Comparison of ENCODE assay signal across 18 mouse cellular contexts in genomic region chr1:73547877-73548276, GRCm38 (mm10).
A peak's percentile ranks its signal among the peaks of the same experiment; 100 is the strongest.
DNase-seq lines count a peak whose midpoint lies in the region; ATAC-seq lines count a peak whose summit lies in the region.
"Had no signal": no experiment of that assay in that cellular context is flagged by ENCODE, and none has a peak within 500 bp of the region (broad histone marks: within the 10 kb centered on the region; RNA-seq: fewer than 3 reads in every experiment).

No protein-coding gene starts in this region.

- no peak for DNase-seq in forebrain, embryonic 11.5 days (ENCODE audit: low spot score)
- DNase-seq in midbrain, embryonic 14.5 days = peak; percentile 47
- DNase-seq in midbrain, embryonic 10.5 days (ENCODE audit: low spot score) = no peak
- peak; percentile 69 for DNase-seq in forebrain, embryonic 14.5 days (ENCODE audit: low spot score)
- DNase-seq in thymus, postnatal 10 days (ENCODE audit: low spot score in 2 of 2) = no peak
- DNase-seq in gastrocnemius, postnatal 25 days = no peak
- DNase-seq: adrenal gland, postnatal 14 days; B cell, adult 2 months; kidney, postnatal 10 days; liver, embryonic 13.5 days; right cerebral cortex, adult 18-20 months had no signal

- no peak overlapping the region for H3K27ac ChIP-seq in forebrain, embryonic 13.5 days
- H3K27ac ChIP-seq in forebrain, embryonic 11.5 days (ENCODE audit: low read depth, low read length) = no peak overlapping the region
- H3K27ac ChIP-seq in midbrain, embryonic 14.5 days (replicated peaks; ENCODE audit: low read depth, low read length) = 0 out of 2 replicates have a peak overlapping the region, but pooled peaks have one; percentile 42
- H3K27ac ChIP-seq in midbrain, embryonic 10.5 days (replicated peaks) = no peak overlapping the region
- no peak overlapping the region for H3K27ac ChIP-seq in forebrain, embryonic 14.5 days (ENCODE audit: low read depth, low read length)
- H3K27ac ChIP-seq in neural tube, embryonic 15.5 days (replicated peaks) = 0 out of 2 replicates have a peak overlapping the region, but pooled peaks have one; percentile 48
- H3K27ac ChIP-seq: embryonic facial prominence, embryonic 12.5 days; heart, embryonic 15.5 days; limb, embryonic 10.5 days; liver, embryonic 13.5 days; neural tube, embryonic 12.5 days had no signal

- H3K9me3 ChIP-seq in forebrain, embryonic 13.5 days (replicated peaks) = no peaks in the 10 kb centered on the region
- no peaks in the 10 kb centered on the region for H3K9me3 ChIP-seq in forebrain, embryonic 11.5 days (ENCODE audit: control insufficient read depth, low read length)
- no peaks in the 10 kb centered on the region for H3K9me3 ChIP-seq in midbrain, embryonic 14.5 days (ENCODE audit: control insufficient read depth, low read length)
- H3K9me3 ChIP-seq in midbrain, embryonic 10.5 days (replicated peaks) = no peaks in the 10 kb centered on the region
- no peaks in the 10 kb centered on the region for H3K9me3 ChIP-seq in forebrain, embryonic 14.5 days (replicated peaks; ENCODE audit: control insufficient read depth, low read length)
- no peaks in the 10 kb centered on the region for H3K9me3 ChIP-seq in neural tube, embryonic 15.5 days (replicated peaks)
- H3K9me3 ChIP-seq: embryonic facial prominence, embryonic 12.5 days; heart, embryonic 15.5 days; limb, embryonic 10.5 days; liver, embryonic 13.5 days; neural tube, embryonic 12.5 days had no signal

- peak; percentile 92 for ATAC-seq in forebrain, embryonic 13.5 days
- ATAC-seq in forebrain, embryonic 11.5 days (replicated peaks; ENCODE audit: low FRiP score) = no peak
- no peak; the same call in 1 of the 2 replicates for ATAC-seq in midbrain, embryonic 14.5 days (ENCODE audit: low FRiP score, low TSS enrichment)
- ATAC-seq in forebrain, embryonic 14.5 days = peak; percentile 81
- ATAC-seq in neural tube, embryonic 15.5 days (ENCODE audit: low FRiP score) = no peak
- ATAC-seq: lung, postnatal 0 days had no signal

- 59% methylated on average over 3 of the region's 3 CpGs for WGBS in forebrain, embryonic 13.5 days
- WGBS in forebrain, embryonic 11.5 days = 74% methylated on average over 3 of the region's 3 CpGs
- WGBS in midbrain, embryonic 14.5 days = 69% methylated on average over 3 of the region's 3 CpGs
- WGBS in midbrain, embryonic 10.5 days = 86% methylated on average over 3 of the region's 3 CpGs
- 42% methylated on average over 3 of the region's 3 CpGs for WGBS in forebrain, embryonic 14.5 days
- WGBS in neural tube, embryonic 15.5 days = 50% methylated on average over 3 of the region's 3 CpGs

- H3K27me3 ChIP-seq in forebrain, embryonic 13.5 days = no peaks in the 10 kb centered on the region
- no peaks in the 10 kb centered on the region for H3K27me3 ChIP-seq in forebrain, embryonic 11.5 days (ENCODE audit: control insufficient read depth, insufficient read depth, low read length)
- no peaks in the 10 kb centered on the region for H3K27me3 ChIP-seq in midbrain, embryonic 14.5 days (ENCODE audit: control insufficient read depth, insufficient read depth, low read length)
- no peaks in the 10 kb centered on the region for H3K27me3 ChIP-seq in midbrain, embryonic 10.5 days (ENCODE audit: low read depth, poor library complexity, severe bottlenecking)
- H3K27me3 ChIP-seq in forebrain, embryonic 14.5 days (replicated peaks; ENCODE audit: control insufficient read depth, insufficient read depth, low read length) = no peaks in the 10 kb centered on the region
- no peaks in the 10 kb centered on the region for H3K27me3 ChIP-seq in neural tube, embryonic 15.5 days (replicated peaks)
- H3K27me3 ChIP-seq: embryonic facial prominence, embryonic 12.5 days; heart, embryonic 15.5 days; liver, embryonic 13.5 days; neural tube, embryonic 12.5 days had no signal

- H3K36me3 ChIP-seq in forebrain, embryonic 13.5 days (ENCODE audit: poor library complexity, severe bottlenecking) = no peaks in the 10 kb centered on the region
- H3K36me3 ChIP-seq in forebrain, embryonic 11.5 days (ENCODE audit: control insufficient read depth, insufficient read depth, low read length) = no peaks in the 10 kb centered on the region
- no peaks in the 10 kb centered on the region for H3K36me3 ChIP-seq in midbrain, embryonic 14.5 days (ENCODE audit: control insufficient read depth, insufficient read depth, low read length)
- no peaks in the 10 kb centered on the region for H3K36me3 ChIP-seq in midbrain, embryonic 10.5 days
- no peaks in the 10 kb centered on the region for H3K36me3 ChIP-seq in forebrain, embryonic 14.5 days (ENCODE audit: control insufficient read depth, insufficient read depth, low read length)
- H3K36me3 ChIP-seq in neural tube, embryonic 15.5 days = no peaks in the 10 kb centered on the region
- H3K36me3 ChIP-seq: embryonic facial prominence, embryonic 12.5 days; heart, embryonic 15.5 days; limb, embryonic 10.5 days; liver, embryonic 13.5 days; neural tube, embryonic 12.5 days had no signal

- H3K9ac ChIP-seq in forebrain, embryonic 13.5 days = no peak overlapping the region
- no peak overlapping the region for H3K9ac ChIP-seq in forebrain, embryonic 11.5 days (ENCODE audit: low read length)
- no peak overlapping the region for H3K9ac ChIP-seq in midbrain, embryonic 14.5 days (replicated peaks; ENCODE audit: low read length)
- no peak overlapping the region for H3K9ac ChIP-seq in forebrain, embryonic 14.5 days (ENCODE audit: low read length)
- H3K9ac ChIP-seq in neural tube, embryonic 15.5 days (replicated peaks) = no peak overlapping the region
- H3K9ac ChIP-seq: embryonic facial prominence, embryonic 12.5 days; heart, embryonic 15.5 days; liver, embryonic 13.5 days; neural tube, embryonic 12.5 days had no signal

- H3K4me1 ChIP-seq in forebrain, embryonic 13.5 days = peaks cover 8% of the 10 kb centered on the region
- H3K4me1 ChIP-seq in forebrain, embryonic 11.5 days (replicated peaks; ENCODE audit: control insufficient read depth, insufficient read depth, low read length) = no peaks in the 10 kb centered on the region
- no peaks in the 10 kb centered on the region for H3K4me1 ChIP-seq in midbrain, embryonic 14.5 days (ENCODE audit: control insufficient read depth, insufficient read depth, low read length)
- H3K4me1 ChIP-seq in midbrain, embryonic 10.5 days = peaks cover 4% of the 10 kb centered on the region; the same call in 1 of the 2 replicates
- H3K4me1 ChIP-seq in forebrain, embryonic 14.5 days (ENCODE audit: control insufficient read depth, insufficient read depth, low read length) = 0 out of 2 replicates have a peak, but pooled peaks cover 3% of the 10 kb centered on the region
- H3K4me1 ChIP-seq in neural tube, embryonic 15.5 days = peaks cover 4% of the 10 kb centered on the region
- H3K4me1 ChIP-seq: embryonic facial prominence, embryonic 12.5 days; heart, embryonic 15.5 days; liver, embryonic 13.5 days; neural tube, embryonic 12.5 days had no signal

- no peak overlapping the region for H3K4me2 ChIP-seq in forebrain, embryonic 13.5 days
- no peak overlapping the region for H3K4me2 ChIP-seq in forebrain, embryonic 11.5 days (ENCODE audit: low read depth, low read length, severe bottlenecking)
- H3K4me2 ChIP-seq in midbrain, embryonic 14.5 days (ENCODE audit: low read length) = no peak overlapping the region
- H3K4me2 ChIP-seq in forebrain, embryonic 14.5 days (ENCODE audit: low read length) = no peak overlapping the region
- no peak overlapping the region for H3K4me2 ChIP-seq in neural tube, embryonic 15.5 days
- H3K4me2 ChIP-seq: embryonic facial prominence, embryonic 12.5 days; heart, embryonic 15.5 days; liver, embryonic 13.5 days; neural tube, embryonic 12.5 days had no signal

- no peak overlapping the region for H3K4me3 ChIP-seq in forebrain, embryonic 13.5 days
- H3K4me3 ChIP-seq in forebrain, embryonic 11.5 days (ENCODE audit: low read depth, low read length) = no peak overlapping the region
- H3K4me3 ChIP-seq in midbrain, embryonic 14.5 days (replicated peaks; ENCODE audit: low read depth, low read length) = no peak overlapping the region
- H3K4me3 ChIP-seq in midbrain, embryonic 10.5 days = no peak overlapping the region
- H3K4me3 ChIP-seq in forebrain, embryonic 14.5 days (ENCODE audit: low read depth, low read length) = no peak overlapping the region
- no peak overlapping the region for H3K4me3 ChIP-seq in neural tube, embryonic 15.5 days (replicated peaks)
- H3K4me3 ChIP-seq: embryonic facial prominence, embryonic 12.5 days; heart, embryonic 15.5 days; limb, embryonic 10.5 days; liver, embryonic 13.5 days; neural tube, embryonic 12.5 days had no signal

Comparison
In these comparisons a context has a peak if more than half of its experiments do, and no peak if none do; other contexts are left out.
1. ATAC-seq: peak in forebrain, embryonic 13.5 days (single experiment) and forebrain, embryonic 14.5 days (single experiment); none in forebrain, embryonic 11.5 days (single experiment), midbrain, embryonic 14.5 days (single experiment) and neural tube, embryonic 15.5 days (single experiment).
2. H3K27ac ChIP-seq: peak in midbrain, embryonic 14.5 days (single experiment) and neural tube, embryonic 15.5 days (single experiment); none in forebrain, embryonic 13.5 days (single experiment), forebrain, embryonic 11.5 days (single experiment), midbrain, embryonic 10.5 days (single experiment) and forebrain, embryonic 14.5 days (single experiment).
3. DNase-seq: peak in midbrain, embryonic 14.5 days (single experiment) and forebrain, embryonic 14.5 days (single experiment); none in forebrain, embryonic 11.5 days (single experiment), midbrain, embryonic 10.5 days (single experiment), thymus, postnatal 10 days (0 of 2) and gastrocnemius, postnatal 25 days (single experiment).